Mouse (Mus musculus): ENCODE measurements around the gene Coq9. TPM values are rescaled to one million over a fixed set of nuclear protein-coding genes. Genes with fewer than 3 reads are reported as not detected.

The Coq9 gene
- polyA plus RNA-seq, 1 experiment from 2014 or later = 194 TPM

DNA sequence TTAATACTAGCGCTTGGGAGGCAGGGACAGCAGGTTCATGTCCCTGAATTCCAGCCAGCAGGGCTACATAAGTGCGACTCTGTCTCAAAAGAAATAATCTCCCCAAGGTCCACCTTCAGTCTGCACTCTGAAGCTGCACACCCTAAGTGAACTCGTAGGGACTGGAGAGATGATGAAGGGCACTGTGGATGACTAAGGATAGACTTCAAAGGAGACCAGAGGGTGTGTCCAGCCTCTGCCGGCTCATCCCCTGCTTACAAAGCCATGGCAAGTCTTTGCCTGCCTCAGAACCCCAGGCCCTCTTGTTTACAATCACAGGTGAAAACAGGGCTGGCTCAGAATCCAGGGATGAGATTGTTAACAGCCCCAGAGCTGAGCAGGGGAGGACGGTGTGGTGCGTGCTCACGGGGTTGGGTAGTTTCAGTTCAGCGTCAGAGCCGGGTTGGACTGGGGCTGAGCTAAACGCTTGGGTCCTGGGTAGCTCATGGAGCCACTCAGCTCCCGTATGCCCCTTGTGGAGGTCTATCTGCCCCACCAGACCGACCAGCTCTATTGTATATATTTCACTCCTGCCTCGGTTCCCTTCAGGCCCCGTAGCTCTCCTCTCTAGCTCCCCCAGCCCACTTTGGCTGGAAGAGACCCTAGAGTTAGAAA lies 50.4 kb downstream of the Coq9 start:
- H3K27ac ChIP-seq (ENCODE audit: low read length) = no peak overlapping the region

GRCm38 (mm10) chr8:94892917-94893316 lies 54.8 kb downstream of the Coq9 start:
- no peak overlapping the region for H3K4me3 ChIP-seq (ENCODE audit: low read length)
- ATAC-seq (replicated peaks; ENCODE audit: extremely low read depth, insufficient read depth, low FRiP score) = peak; percentile 61
- H3K27me3 ChIP-seq (ENCODE audit: control insufficient read depth, insufficient read depth, low read length) = no peaks in the 10 kb centered on the region
- no peak overlapping the region for H3K9ac ChIP-seq (ENCODE audit: low read length)
- H3K4me2 ChIP-seq (ENCODE audit: low read depth, low read length) = no peak overlapping the region
- H3K27ac ChIP-seq (ENCODE audit: low read length) = peak overlapping the region; percentile 51
- no peaks in the 10 kb centered on the region for H3K36me3 ChIP-seq (ENCODE audit: control insufficient read depth, insufficient read depth)
- H3K9me3 ChIP-seq (replicated peaks; ENCODE audit: control insufficient read depth, low read length) = no peaks in the 10 kb centered on the region
- peaks cover 6% of the 10 kb centered on the region; the same call in 1 of the 2 replicates for H3K4me1 ChIP-seq (ENCODE audit: control insufficient read depth, insufficient read depth, low read length)
- 24% methylated on average over 2 of the region's 2 CpGs for WGBS

More for the DNA sequence above, 50.4 kb downstream of the Coq9 start:
- H3K9me3 ChIP-seq (replicated peaks; ENCODE audit: control insufficient read depth, low read length) = no peaks in the 10 kb centered on the region
- no peaks in the 10 kb centered on the region for H3K27me3 ChIP-seq (ENCODE audit: control insufficient read depth, insufficient read depth, low read length)
- H3K36me3 ChIP-seq (ENCODE audit: control insufficient read depth, insufficient read depth) = no peaks in the 10 kb centered on the region
- no peak overlapping the region for H3K9ac ChIP-seq (ENCODE audit: low read length)
- peak overlapping the region; percentile 51 for H3K4me2 ChIP-seq (ENCODE audit: low read depth, low read length)
- H3K4me3 ChIP-seq (ENCODE audit: low read length) = peak overlapping the region; percentile 16; the same call in 1 of the 2 replicates
- no peak for ATAC-seq (replicated peaks; ENCODE audit: extremely low read depth, insufficient read depth, low FRiP score)
- 26% methylated on average over 14 of the region's 14 CpGs for WGBS
- H3K4me1 ChIP-seq (ENCODE audit: control insufficient read depth, insufficient read depth, low read length) = peaks cover 6% of the 10 kb centered on the region; the same call in 1 of the 2 replicates

DNA sequence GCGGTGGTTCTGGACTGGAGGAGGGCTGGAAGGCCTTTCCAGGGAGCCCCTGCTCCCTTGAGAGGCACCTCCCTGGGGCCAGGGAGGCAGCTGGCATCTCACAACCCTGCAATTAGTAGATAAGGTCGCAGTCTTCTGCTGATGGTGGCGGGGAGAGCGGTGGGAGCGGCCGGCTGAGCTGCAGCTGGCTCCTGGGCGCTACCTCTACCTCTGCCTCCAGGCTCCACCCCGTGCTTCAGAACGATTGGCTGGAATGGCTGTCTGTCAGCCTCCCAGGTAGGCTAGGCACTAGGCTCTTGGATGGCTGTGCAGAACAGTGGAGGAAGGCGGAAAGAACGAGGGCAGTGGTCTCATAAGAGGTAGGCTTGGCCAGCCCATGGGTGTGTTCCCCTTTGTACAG lies 61.1 kb downstream of the Coq9 start:
- Histone ChIP-seq H3K4me2 (ENCODE audit: low read depth, low read length) (peak overlapping the region; percentile 53), H3K27ac (ENCODE audit: low read length) (no peak overlapping the region), H3K36me3 (ENCODE audit: control insufficient read depth, insufficient read depth) (peaks cover 7% of the 10 kb centered on the region), H3K4me3 (ENCODE audit: low read length) (peak overlapping the region; percentile 17; the same call in 1 of the 2 replicates), H3K9me3 (replicated peaks; ENCODE audit: control insufficient read depth, low read length) (no peaks in the 10 kb centered on the region), H3K9ac (ENCODE audit: low read length) (peak overlapping the region; percentile 46), H3K27me3 (ENCODE audit: control insufficient read depth, insufficient read depth, low read length) (no peaks in the 10 kb centered on the region), H3K4me1 (ENCODE audit: control insufficient read depth, insufficient read depth, low read length) (peaks cover 31% of the 10 kb centered on the region)
- ATAC-seq (replicated peaks; ENCODE audit: extremely low read depth, insufficient read depth, low FRiP score) = peak; percentile 46
- 20% methylated on average over 11 of the region's 11 CpGs for WGBS

DNA sequence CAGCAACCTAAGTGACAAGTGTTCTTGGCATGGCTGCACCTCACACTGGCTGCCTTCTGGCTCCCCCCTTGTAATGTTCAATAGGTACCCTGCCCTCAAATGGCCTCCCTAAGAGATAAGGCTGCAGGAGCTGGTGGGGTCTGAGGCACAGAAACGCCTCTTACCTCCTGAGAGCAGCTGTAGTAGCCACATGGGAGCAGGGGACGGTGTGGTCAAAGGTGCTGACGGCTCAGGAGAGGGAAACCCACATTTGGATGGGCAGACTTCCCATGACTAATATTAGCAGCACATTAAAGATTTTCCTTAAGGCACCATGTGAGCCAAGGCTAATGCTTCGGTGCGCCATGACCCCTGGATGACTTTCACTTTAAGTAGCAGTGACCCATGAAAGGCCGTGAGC lies 62.5 kb downstream of the Coq9 start:
- Histone ChIP-seq H3K9me3 (replicated peaks; ENCODE audit: control insufficient read depth, low read length) (no peaks in the 10 kb centered on the region), H3K27ac (ENCODE audit: low read length) (peak overlapping the region; percentile 88), H3K36me3 (ENCODE audit: control insufficient read depth, insufficient read depth) (peaks cover 7% of the 10 kb centered on the region), H3K4me3 (ENCODE audit: low read length) (no peak overlapping the region), H3K4me1 (ENCODE audit: control insufficient read depth, insufficient read depth, low read length) (peaks cover 45% of the 10 kb centered on the region), H3K27me3 (ENCODE audit: control insufficient read depth, insufficient read depth, low read length) (no peaks in the 10 kb centered on the region), H3K9ac (ENCODE audit: low read length) (peak overlapping the region; percentile 44; the same call in 1 of the 2 replicates), H3K4me2 (ENCODE audit: low read depth, low read length) (peak overlapping the region; percentile 35)
- peak; percentile 51 for ATAC-seq (replicated peaks; ENCODE audit: extremely low read depth, insufficient read depth, low FRiP score)
- 11% methylated on average over 6 of the region's 6 CpGs for WGBS

DNA sequence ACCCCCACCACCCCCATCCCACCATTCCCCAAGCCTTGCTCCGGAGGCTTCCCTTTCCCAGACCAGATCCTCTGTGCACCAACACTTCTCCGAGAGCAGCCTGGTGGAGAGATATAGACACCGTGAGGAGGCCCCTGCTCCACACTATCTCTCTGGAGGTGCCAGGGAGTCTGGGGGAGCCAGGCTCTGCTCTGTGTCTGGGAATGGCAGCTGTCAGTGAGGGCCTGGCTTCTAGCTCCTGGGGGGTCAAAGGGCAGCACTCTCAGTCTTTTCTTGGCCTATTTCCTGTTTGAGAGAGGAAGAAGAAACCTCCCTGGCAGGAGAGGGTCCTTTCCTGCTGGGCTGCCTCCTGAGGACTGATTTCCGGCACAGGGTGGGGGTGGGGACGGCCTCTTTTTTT lies 62.9 kb downstream of the Coq9 start:
- ATAC-seq (replicated peaks; ENCODE audit: extremely low read depth, insufficient read depth, low FRiP score) = peak; percentile 24
- Histone ChIP-seq H3K9me3 (replicated peaks; ENCODE audit: control insufficient read depth, low read length) (no peaks in the 10 kb centered on the region), H3K27me3 (ENCODE audit: control insufficient read depth, insufficient read depth, low read length) (no peaks in the 10 kb centered on the region), H3K4me3 (ENCODE audit: low read length) (no peak overlapping the region), H3K4me2 (ENCODE audit: low read depth, low read length) (peak overlapping the region; percentile 35), H3K4me1 (ENCODE audit: control insufficient read depth, insufficient read depth, low read length) (peaks cover 47% of the 10 kb centered on the region), H3K36me3 (ENCODE audit: control insufficient read depth, insufficient read depth) (peaks cover 10% of the 10 kb centered on the region), H3K9ac (ENCODE audit: low read length) (peak overlapping the region; percentile 44), H3K27ac (ENCODE audit: low read length) (peak overlapping the region; percentile 88)
- WGBS = 4% methylated on average over 5 of the region's 5 CpGs

DNA sequence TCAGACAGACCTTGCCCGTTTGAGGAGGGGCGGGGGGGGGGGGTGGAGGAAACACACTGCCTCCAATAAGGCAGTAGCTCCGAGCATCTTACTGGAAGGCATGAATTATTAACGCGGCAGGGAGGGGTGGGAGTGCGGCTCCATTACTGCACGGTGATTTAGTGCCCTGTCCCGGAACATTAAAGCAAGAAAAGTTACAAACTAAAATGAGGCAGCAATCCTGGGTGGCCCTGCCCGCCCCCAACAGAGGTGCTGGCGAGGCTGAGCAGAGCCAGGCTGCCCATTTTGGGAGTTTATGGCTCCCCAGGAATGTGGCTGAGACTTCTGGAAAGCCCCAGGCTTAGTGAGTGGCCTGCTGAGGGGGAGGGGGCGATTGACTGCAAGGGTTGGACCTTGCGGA lies 65.6 kb downstream of the Coq9 start:
- Histone ChIP-seq H3K36me3 (ENCODE audit: control insufficient read depth, insufficient read depth) (peaks cover 21% of the 10 kb centered on the region), H3K4me2 (ENCODE audit: low read depth, low read length) (no peak overlapping the region), H3K4me3 (ENCODE audit: low read length) (no peak overlapping the region), H3K4me1 (ENCODE audit: control insufficient read depth, insufficient read depth, low read length) (peaks cover 47% of the 10 kb centered on the region), H3K9me3 (replicated peaks; ENCODE audit: control insufficient read depth, low read length) (no peaks in the 10 kb centered on the region), H3K27me3 (ENCODE audit: control insufficient read depth, insufficient read depth, low read length) (no peaks in the 10 kb centered on the region), H3K27ac (ENCODE audit: low read length) (no peak overlapping the region), H3K9ac (ENCODE audit: low read length) (no peak overlapping the region)
- 70% methylated on average over 12 of the region's 12 CpGs for WGBS
- no peak for ATAC-seq (replicated peaks; ENCODE audit: extremely low read depth, insufficient read depth, low FRiP score)

Other genes starting within 250 kb of the Coq9 start
- 23.6 and 26.8 TPM in 2 replicates for gene Rspry1, start 236.4 kb upstream of the Coq9 start, polyA plus RNA-seq (2015; fragmentation: Nextera tagmentation; extraction: Ambion mirVana)
- gene Fam192a, start 236.3 kb upstream of the Coq9 start, polyA plus RNA-seq (2015; fragmentation: Nextera tagmentation; extraction: Ambion mirVana) = 34.7 and 42.1 TPM in 2 replicates
- 116 and 117 TPM in 2 replicates for gene Arl2bp, start 171.7 kb upstream of the Coq9 start, polyA plus RNA-seq (2015; fragmentation: Nextera tagmentation; extraction: Ambion mirVana)
- gene Pllp, start 142.0 kb upstream of the Coq9 start, polyA plus RNA-seq (2015; fragmentation: Nextera tagmentation; extraction: Ambion mirVana) = 0.29 and 0.57 TPM in 2 replicates
- gene Ccl22, start 92.7 kb upstream of the Coq9 start, polyA plus RNA-seq (2015; fragmentation: Nextera tagmentation; extraction: Ambion mirVana) = 0.16 TPM in 1 of 2 replicates, not detected in the other
- gene Cx3cl1, start 66.3 kb upstream of the Coq9 start, polyA plus RNA-seq (2015; fragmentation: Nextera tagmentation; extraction: Ambion mirVana) = 8.2 and 9.3 TPM in 2 replicates
- gene Ccl17, start 27.9 kb upstream of the Coq9 start, polyA plus RNA-seq (2015; fragmentation: Nextera tagmentation; extraction: Ambion mirVana) = 0.44 and 0.51 TPM in 2 replicates
- gene Ciapin1, start within 50 bp of the Coq9 start, polyA plus RNA-seq (2015; fragmentation: Nextera tagmentation; extraction: Ambion mirVana) = 88.2 and 98.8 TPM in 2 replicates
- 123 and 134 TPM in 2 replicates for gene Polr2c, start 19.1 kb downstream of the Coq9 start, polyA plus RNA-seq (2015; fragmentation: Nextera tagmentation; extraction: Ambion mirVana)
- 28.9 and 33.7 TPM in 2 replicates for gene Dok4, start 38.0 kb downstream of the Coq9 start, polyA plus RNA-seq (2015; fragmentation: Nextera tagmentation; extraction: Ambion mirVana)
- gene Ccdc102a, start 79.8 kb downstream of the Coq9 start, polyA plus RNA-seq (2015; fragmentation: Nextera tagmentation; extraction: Ambion mirVana) = 17.4 and 19.8 TPM in 2 replicates
- 0.71 and 1.4 TPM in 2 replicates for gene Adgrg5, start 85.4 kb downstream of the Coq9 start, polyA plus RNA-seq (2015; fragmentation: Nextera tagmentation; extraction: Ambion mirVana)
- gene Adgrg1, start 136.4 kb downstream of the Coq9 start, polyA plus RNA-seq (2015; fragmentation: Nextera tagmentation; extraction: Ambion mirVana) = 12.0 and 18.0 TPM in 2 replicates
- gene Adgrg3, start 179.4 kb downstream of the Coq9 start, polyA plus RNA-seq (2015; fragmentation: Nextera tagmentation; extraction: Ambion mirVana) = 4.9 and 5.2 TPM in 2 replicates
- 0.46 and 0.56 TPM in 2 replicates for gene Drc7, start 216.8 kb downstream of the Coq9 start, polyA plus RNA-seq (2015; fragmentation: Nextera tagmentation; extraction: Ambion mirVana)
- 17.1 and 19.1 TPM in 2 replicates for gene Katnb1, start 242.9 kb downstream of the Coq9 start, polyA plus RNA-seq (2015; fragmentation: Nextera tagmentation; extraction: Ambion mirVana)